Mouse (Mus musculus) embryonic facial prominence, embryonic 11.5 days (tissue): ENCODE measurements around the gene Olfr1453. TPM values are rescaled to one million over a fixed set of nuclear protein-coding genes. Genes with fewer than 3 reads are reported as not detected.
"Not testable (repeated sequence)": the region's sequence is repeated elsewhere in the genome, so short reads cannot be mapped to it uniquely, and the experiment has no call there.

Experiments
- ATAC-seq: fragments of 200-750 bp; cut with Nextera tagmentation; replicated peaks from 2 replicates; pipeline ENCODE4 v1.8.0; 2017; ENCODE audit warnings: low read depth; ENCODE audit not compliant: insufficient number of reproducible peaks, low FRiP score, low TSS enrichment
- DNase-seq: peaks from one replicate; pipeline ENCODE4 v3.0.0-alpha.2; 2015; ENCODE audit warnings: low spot score
- H3K27ac ChIP-seq: fragments of 300-500 bp; sonication (generic); replicated peaks from 2 replicates; pipeline ENCODE4 v1.5.1; 2014; ENCODE audit warnings: mild to moderate bottlenecking, low read depth, low read length, control low read depth
- H3K27me3 ChIP-seq: fragments of 300-500 bp; sonication (generic); 2 replicates; pipeline ENCODE4 v1.6.1; 2014; ENCODE audit warnings: mild to moderate bottlenecking, low read length, moderate library complexity, mixed read lengths; ENCODE audit not compliant: control insufficient read depth, insufficient read depth
- H3K36me3 ChIP-seq: fragments of 300-500 bp; sonication (generic); replicated peaks from 2 replicates; pipeline ENCODE4 v1.6.1; 2014; ENCODE audit warnings: low read depth, mild to moderate bottlenecking, low read length, moderate library complexity, mixed read lengths; ENCODE audit not compliant: control insufficient read depth, insufficient read depth
- H3K4me1 ChIP-seq: fragments of 300-500 bp; sonication (generic); 2 replicates; pipeline ENCODE4 v1.6.1; 2014; ENCODE audit warnings: low read length, mixed read lengths; ENCODE audit not compliant: control insufficient read depth, insufficient read depth
- H3K4me2 ChIP-seq: fragments of 300-500 bp; sonication (generic); 2 replicates; pipeline ENCODE4 v1.6.1; 2014; ENCODE audit warnings: low read depth, mild to moderate bottlenecking, control low read depth, low read length, moderate library complexity
- H3K4me3 ChIP-seq: fragments of 300-500 bp; sonication (generic); 2 replicates; pipeline ENCODE4 v1.5.1; 2014; ENCODE audit warnings: low read depth, low read length, control low read depth
- H3K9ac ChIP-seq: fragments of 300-500 bp; sonication (generic); replicated peaks from 2 replicates; pipeline ENCODE4 v1.6.1; 2014; ENCODE audit warnings: mild to moderate bottlenecking, control low read depth, low read length
- H3K9me3 ChIP-seq: fragments of 300-500 bp; sonication (generic); replicated peaks from 2 replicates; pipeline ENCODE4 v1.6.1; 2016; ENCODE audit warnings: mild to moderate bottlenecking, low read length, inconsistent platforms, mixed read lengths; ENCODE audit not compliant: control insufficient read depth
- WGBS: fragments of 180-500 bp; shearing (Covaris S2); extraction: QIAGEN DNeasy Blood & Tissue Kit; methylation state at CpG from one replicate; pipeline ENCODE4 v1.1.7; 2014; 5-methylcytosine and 5-hydroxymethylcytosine counted together
- polyA plus RNA-seq: library from polyadenylated mRNA; unstranded; fragments of >200 nt; fragmentation: Nextera tagmentation; extraction: Ambion mirVana; gene quantifications from 2 replicates; pipeline ENCODE4 v1.2.1, GENCODE M21; 2014

The Olfr1453 gene
- polyA plus RNA-seq, result not detected in 2 replicates

- no peak within 1 kb of the TSS for H3K4me2 ChIP-seq
- H3K36me3 ChIP-seq, result no peaks in the 10 kb centered on the region
- ATAC-seq, result no peak
- no peak for DNase-seq
- no peak within 1 kb of the TSS for H3K27ac ChIP-seq
- H3K27me3 ChIP-seq, result no peaks in the 10 kb centered on the region
- H3K9ac ChIP-seq, result no peak within 1 kb of the TSS
- 57% methylated on average over 1 of the region's 1 CpGs for WGBS
- H3K4me3 ChIP-seq, result no peak within 1 kb of the TSS
- no peaks in the 10 kb centered on the region for H3K9me3 ChIP-seq
- H3K4me1 ChIP-seq, result no peaks in the 10 kb centered on the region
These were observed at the start of gene Olfr1453 for GRCm38 (mm10) chr19:13028227-13028626. Olfr1453 (minus strand) TSS chr19:13028327.

DNA sequence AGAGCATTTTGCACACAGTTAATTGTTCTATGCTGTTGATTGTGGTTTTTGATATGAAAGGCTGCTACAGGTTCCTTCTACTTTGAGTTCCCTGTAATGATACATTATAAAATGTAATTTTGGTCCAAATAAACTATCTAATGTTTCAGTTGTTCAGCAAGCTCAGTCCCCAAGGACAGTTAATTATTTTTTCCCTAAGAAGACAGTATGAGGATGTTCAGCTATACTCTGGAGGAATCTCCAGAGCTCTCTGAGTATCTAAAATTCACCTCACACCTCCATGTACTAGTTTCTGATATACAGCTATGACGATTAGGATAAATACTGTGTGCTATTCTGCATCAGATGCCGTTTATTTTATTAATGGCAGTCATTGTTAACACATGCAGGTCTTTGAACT is 32.2 kb upstream of the Olfr1453 start, which contains the start of gene Olfr1454:
TSS of gene Olfr1454 (plus strand) at position 301 of the 400 bp plus-strand sequence.
- no peaks in the 10 kb centered on the region for H3K9me3 ChIP-seq
- 70% methylated on average over 2 of the region's 2 CpGs for WGBS
- no peaks in the 10 kb centered on the region for H3K27me3 ChIP-seq
- H3K4me3 ChIP-seq, result no peak within 1 kb of the TSS
- H3K4me1 ChIP-seq, result no peaks in the 10 kb centered on the region
- H3K9ac ChIP-seq, result no peak within 1 kb of the TSS
- no peaks in the 10 kb centered on the region for H3K36me3 ChIP-seq
- no peak within 1 kb of the TSS for H3K4me2 ChIP-seq
- no peak for DNase-seq
- no peak for ATAC-seq
- no peak within 1 kb of the TSS for H3K27ac ChIP-seq

GRCm38 (mm10) chr19:12994714-12995113 is 33.4 kb downstream of the Olfr1453 start, which contains the start of gene Olfr1451:
Olfr1451 (plus strand) TSS chr19:12995014.
- H3K36me3 ChIP-seq, result no peaks in the 10 kb centered on the region
- no peaks in the 10 kb centered on the region for H3K4me1 ChIP-seq
- H3K27me3 ChIP-seq, result no peaks in the 10 kb centered on the region
- H3K9me3 ChIP-seq, result no peaks in the 10 kb centered on the region
- 80% methylated on average over 2 of the region's 2 CpGs for WGBS
- no peak within 1 kb of the TSS for H3K9ac ChIP-seq
- DNase-seq (no peak), ATAC-seq (no peak)
- no peak within 1 kb of the TSS for H3K4me3 ChIP-seq
- H3K4me2 ChIP-seq, result no peak within 1 kb of the TSS
- H3K27ac ChIP-seq, result no peak within 1 kb of the TSS

DNA sequence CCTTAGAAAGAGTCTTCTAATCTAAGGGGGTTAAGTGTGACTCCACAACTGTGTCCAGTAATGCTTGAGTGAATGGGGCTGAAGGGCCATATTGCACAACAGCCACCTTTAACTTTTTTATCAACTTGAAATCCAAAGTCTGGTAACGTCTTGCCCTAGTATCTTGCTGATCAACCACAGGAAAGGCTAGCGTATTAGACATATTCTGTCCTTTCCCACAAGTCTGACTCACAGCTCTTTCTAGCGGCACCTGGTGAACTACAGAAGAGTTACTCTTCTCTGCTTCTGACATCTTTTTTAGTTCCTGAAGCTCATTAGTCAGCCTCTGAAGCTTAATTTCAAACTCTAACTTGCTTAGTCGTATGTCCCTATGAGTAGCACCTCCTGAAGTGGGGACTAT is 35.8 kb downstream of the Olfr1453 start:
- H3K27me3 ChIP-seq, DNase-seq, H3K27ac ChIP-seq, ATAC-seq, H3K9me3 ChIP-seq, H3K9ac ChIP-seq, H3K4me1 ChIP-seq, H3K4me2 ChIP-seq, H3K36me3 ChIP-seq, H3K4me3 ChIP-seq: not testable (repeated sequence)
- WGBS, result 91% methylated on average over 4 of the region's 4 CpGs

Other genes with a start within 250 kb of the Olfr1453 start
- gene Zfp91, start 232.2 kb downstream of the Olfr1453 start, polyA plus RNA-seq, result 10.5 and 11.0 TPM in 2 replicates
- 0.77 and 0.80 TPM in 2 replicates for gene Lpxn, start 232.1 kb downstream of the Olfr1453 start, polyA plus RNA-seq
- gene Gm5244, start 181.6 kb downstream of the Olfr1453 start, polyA plus RNA-seq, result not detected in 2 replicates
- not detected in 2 replicates for gene Olfr1444, start 171.0 kb downstream of the Olfr1453 start, polyA plus RNA-seq
- not detected in 2 replicates for gene Olfr1445, start 144.5 kb downstream of the Olfr1453 start, polyA plus RNA-seq
- gene Olfr1446, start 134.8 kb downstream of the Olfr1453 start, polyA plus RNA-seq, result not detected in 2 replicates
- gene Olfr1447, start 124.6 kb downstream of the Olfr1453 start, polyA plus RNA-seq, result not detected in 2 replicates
- gene Olfr1448, start 103.9 kb downstream of the Olfr1453 start, polyA plus RNA-seq, result not detected in 2 replicates
- gene Olfr1449, start 97.5 kb downstream of the Olfr1453 start, polyA plus RNA-seq, result not detected in 2 replicates
- not detected in 2 replicates for gene Olfr1450, start 78.1 kb downstream of the Olfr1453 start, polyA plus RNA-seq
- not detected in 2 replicates for gene Olfr1451, start 33.3 kb downstream of the Olfr1453 start, polyA plus RNA-seq
- gene Olfr1454, start 32.3 kb upstream of the Olfr1453 start, polyA plus RNA-seq, result not detected in 2 replicates
- gene Olfr1457, start 69.6 kb upstream of the Olfr1453 start, polyA plus RNA-seq, result not detected in 2 replicates
- not detected in 2 replicates for gene Olfr1458, start 78.4 kb upstream of the Olfr1453 start, polyA plus RNA-seq
- gene Olfr1459, start 121.2 kb upstream of the Olfr1453 start, polyA plus RNA-seq, result not detected in 2 replicates
- not detected in 2 replicates for gene Olfr1461, start 134.7 kb upstream of the Olfr1453 start, polyA plus RNA-seq
- gene Olfr1462, start 157.4 kb upstream of the Olfr1453 start, polyA plus RNA-seq, result not detected in 2 replicates
- gene Olfr1463, start 203.0 kb upstream of the Olfr1453 start, polyA plus RNA-seq, result not detected in 2 replicates